In genomic region chr3:132227622-132228021, GRCm38 (mm10) we compare ENCODE assay signal across 26 mouse cellular contexts.
DNase-seq lines count a peak whose midpoint lies in the region; ATAC-seq lines count a peak whose summit lies in the region.
"Had no signal": no experiment of that assay in that cellular context is flagged by ENCODE, and none has a peak within 500 bp of the region (broad histone marks: within the 10 kb centered on the region; RNA-seq: fewer than 3 reads in every experiment).

No protein-coding gene starts in this region.

- no peak overlapping the region for H3K4me3 ChIP-seq in liver, embryonic 11.5 days (ENCODE audit: low read depth, low read length)
- no peak overlapping the region for H3K4me3 ChIP-seq in liver, embryonic 12.5 days
- no peak overlapping the region for H3K4me3 ChIP-seq in kidney, embryonic 15.5 days (replicated peaks)
- H3K4me3 ChIP-seq: embryonic facial prominence, embryonic 12.5 days; erythroblast, embryonic 14.5 days; heart, adult 2 months; heart, embryonic 13.5 days had no signal

- H3K27me3 ChIP-seq in liver, embryonic 11.5 days (replicated peaks; ENCODE audit: control insufficient read depth, insufficient read depth, low read length): no peaks in the 10 kb centered on the region
- H3K27me3 ChIP-seq in liver, embryonic 12.5 days (replicated peaks): no peaks in the 10 kb centered on the region
- no peaks in the 10 kb centered on the region for H3K27me3 ChIP-seq in kidney, embryonic 15.5 days
- H3K27me3 ChIP-seq: embryonic facial prominence, embryonic 12.5 days; heart, embryonic 13.5 days had no signal

- WGBS in liver, embryonic 11.5 days: 31% methylated on average over 1 of the region's 1 CpGs
- 30% methylated on average over 1 of the region's 1 CpGs for WGBS in liver, embryonic 12.5 days (ENCODE audit: insufficient replicate concordance)
- 66% methylated on average over 1 of the region's 1 CpGs for WGBS in kidney, embryonic 15.5 days

- ATAC-seq in liver, embryonic 11.5 days (replicated peaks; ENCODE audit: low FRiP score): peak; percentile 39
- no peak for ATAC-seq in liver, embryonic 12.5 days
- ATAC-seq in megakaryocyte, adult 5-6 weeks (ENCODE audit: poor library complexity, severe bottlenecking): peak; percentile 96
- ATAC-seq in erythroblast, adult 5-6 weeks (replicated peaks; ENCODE audit: low FRiP score, poor library complexity, severe bottlenecking): no peak
- no peak for ATAC-seq in kidney, embryonic 15.5 days (replicated peaks; ENCODE audit: low FRiP score)
- ATAC-seq: forebrain, embryonic 16.5 days; hindbrain, embryonic 16.5 days had no signal

- no peaks in the 10 kb centered on the region for H3K4me1 ChIP-seq in liver, embryonic 11.5 days (replicated peaks; ENCODE audit: control insufficient read depth, insufficient read depth, low read length)
- no peaks in the 10 kb centered on the region for H3K4me1 ChIP-seq in liver, embryonic 12.5 days
- no peaks in the 10 kb centered on the region for H3K4me1 ChIP-seq in kidney, embryonic 15.5 days
- H3K4me1 ChIP-seq: embryonic facial prominence, embryonic 12.5 days; heart, embryonic 13.5 days had no signal

- H3K4me2 ChIP-seq in liver, embryonic 11.5 days: no peak overlapping the region
- H3K4me2 ChIP-seq in liver, embryonic 12.5 days: no peak overlapping the region
- no peak overlapping the region for H3K4me2 ChIP-seq in kidney, embryonic 15.5 days
- H3K4me2 ChIP-seq: embryonic facial prominence, embryonic 12.5 days; heart, embryonic 13.5 days; midbrain, embryonic 11.5 days had no signal

- H3K9ac ChIP-seq in liver, embryonic 11.5 days (ENCODE audit: low read depth, low read length): no peak overlapping the region
- H3K9ac ChIP-seq in liver, embryonic 12.5 days: no peak overlapping the region
- H3K9ac ChIP-seq in kidney, embryonic 15.5 days: no peak overlapping the region
- H3K9ac ChIP-seq: embryonic facial prominence, embryonic 12.5 days; heart, embryonic 13.5 days had no signal

- H3K36me3 ChIP-seq in liver, embryonic 11.5 days (ENCODE audit: control insufficient read depth, insufficient read depth, low read length): no peaks in the 10 kb centered on the region
- no peaks in the 10 kb centered on the region for H3K36me3 ChIP-seq in liver, embryonic 12.5 days
- no peaks in the 10 kb centered on the region for H3K36me3 ChIP-seq in kidney, embryonic 15.5 days
- H3K36me3 ChIP-seq: embryonic facial prominence, embryonic 12.5 days; heart, embryonic 13.5 days had no signal

- H3K27ac ChIP-seq in liver, embryonic 11.5 days (ENCODE audit: low read depth, low read length): no peak overlapping the region
- H3K27ac ChIP-seq in liver, embryonic 12.5 days: no peak overlapping the region
- no peak overlapping the region for H3K27ac ChIP-seq in kidney, embryonic 15.5 days
- H3K27ac ChIP-seq: embryonic facial prominence, embryonic 12.5 days; heart, adult 2 months; heart, embryonic 13.5 days had no signal

- H3K9me3 ChIP-seq in liver, embryonic 11.5 days (ENCODE audit: control insufficient read depth, low read length): no peaks in the 10 kb centered on the region
- no peaks in the 10 kb centered on the region for H3K9me3 ChIP-seq in liver, embryonic 12.5 days (replicated peaks)
- H3K9me3 ChIP-seq in kidney, embryonic 15.5 days (replicated peaks): no peaks in the 10 kb centered on the region
- H3K9me3 ChIP-seq: embryonic facial prominence, embryonic 12.5 days; heart, embryonic 13.5 days had no signal

- no peak for DNase-seq in liver, embryonic 11.5 days (ENCODE audit: low spot score)
- peak; percentile 81 for DNase-seq in 416B (ENCODE audit: low read depth)
- DNase-seq in MEL-GATA-1-ER (ENCODE audit: extremely low read depth, low read depth): peak; percentile 32
- DNase-seq: adrenal gland, adult 8-10 months; cerebellum, adult 8-10 months; cerebellum, postnatal 25 days; gastrocnemius, postnatal 25 days; heart, adult 2 months; heart, postnatal 14 days; kidney, adult 18-20 months; kidney, postnatal 36 days; layer of hippocampus, postnatal 36 days; left cerebral cortex, postnatal 4 days; liver; thymus, adult 2 months; thymus, postnatal 36 days had no signal

Comparison
In these comparisons a context has a peak if more than half of its experiments do, and no peak if none do; other contexts are left out.
1. ATAC-seq: peak in liver, embryonic 11.5 days (single experiment) and megakaryocyte, adult 5-6 weeks (single experiment); none in liver, embryonic 12.5 days (single experiment), erythroblast, adult 5-6 weeks (single experiment) and kidney, embryonic 15.5 days (single experiment).